Mouse (Mus musculus) adrenal gland, postnatal 10 days (tissue): ENCODE measurements around the gene Unc13d. TPM values are rescaled to one million over a fixed set of nuclear protein-coding genes. Genes with fewer than 3 reads are reported as not detected.
"Not testable (repeated sequence)": the region's sequence is repeated elsewhere in the genome, so short reads cannot be mapped to it uniquely, and the experiment has no call there.

Source experiments
- DNase-seq: peaks from one replicate; pipeline ENCODE4 v3.0.0; 2021; ENCODE audit warnings: mixed read lengths
- long read RNA-seq, 2 experiments: library from polyadenylated mRNA; stranded (forward); transcript quantifications; one replicate each; pipeline ENCODE4 v2.0.0; 2021
- total RNA-seq, 2 experiments: library from RNA; stranded (reverse); gene quantifications; 2 replicates each; pipeline ENCODE4 v1.2.3; 2021

Gene Unc13d
- total RNA-seq: 1 to 10 TPM; 2.3 to 2.7 TPM
- long read RNA-seq, experiment 1, partial matches to known transcripts: 1 of 1 reads
- long read RNA-seq, experiment 1, other reads (novel, unspliced or antisense): 0 of 1 reads
- long read RNA-seq, experiment 2: 0 reads

GRCm38 (mm10) chr11:116077446-116078204, at the start of gene Unc13d:
Unc13d (minus strand) TSS chr11:116077961.
- no peak for DNase-seq

- no peak for DNase-seq
Measured at GRCm38 (mm10) chr11:116126261-116126660, 48.5 kb upstream of the Unc13d start.

GRCm38 (mm10) chr11:116121731-116122245, 44.0 kb upstream of the Unc13d start:
- not testable (repeated sequence) for DNase-seq

- DNase-seq: no peak
Measured at GRCm38 (mm10) chr11:116117819-116118218, 40.1 kb upstream of the Unc13d start.

GRCm38 (mm10) chr11:116117241-116117640, 39.5 kb upstream of the Unc13d start:
- no peak for DNase-seq

- DNase-seq: no peak
Measured at GRCm38 (mm10) chr11:116111611-116112203, 33.9 kb upstream of the Unc13d start.

- no peak for DNase-seq
Measured at GRCm38 (mm10) chr11:116111067-116111466, 33.3 kb upstream of the Unc13d start.

- DNase-seq: no peak
Measured at GRCm38 (mm10) chr11:116110540-116110939, 32.8 kb upstream of the Unc13d start.

- peak; percentile 86 for DNase-seq
Measured at GRCm38 (mm10) chr11:116110131-116110530, 32.4 kb upstream of the Unc13d start.

GRCm38 (mm10) chr11:116109441-116110081, 31.8 kb upstream of the Unc13d start:
- peak; percentile 53 for DNase-seq

GRCm38 (mm10) chr11:116108464-116109137, 30.8 kb upstream of the Unc13d start:
- DNase-seq: peak; percentile 76

- no peak for DNase-seq
Measured at GRCm38 (mm10) chr11:116107777-116108285, 30.1 kb upstream of the Unc13d start.

- no peak for DNase-seq
Measured at GRCm38 (mm10) chr11:116106963-116107776, 29.4 kb upstream of the Unc13d start.

GRCm38 (mm10) chr11:116106154-116106962, 28.6 kb upstream of the Unc13d start:
- DNase-seq: no peak

GRCm38 (mm10) chr11:116105065-116105464, 27.3 kb upstream of the Unc13d start:
- no peak for DNase-seq

GRCm38 (mm10) chr11:116104006-116104646, 26.4 kb upstream of the Unc13d start:
- DNase-seq: peak; percentile 80

- no peak for DNase-seq
Measured at GRCm38 (mm10) chr11:116103572-116103971, 25.8 kb upstream of the Unc13d start.

- DNase-seq: no peak
Measured at GRCm38 (mm10) chr11:116102472-116102871, 24.7 kb upstream of the Unc13d start.

- peak; percentile 56 for DNase-seq
Measured at GRCm38 (mm10) chr11:116101931-116102381, 24.2 kb upstream of the Unc13d start.

- DNase-seq: no peak
Measured at GRCm38 (mm10) chr11:116100839-116101238, 23.1 kb upstream of the Unc13d start.
